Mouse (Mus musculus): Measurements from ENCODE around the gene Ttc6.

Ttc6 gene

DNA sequence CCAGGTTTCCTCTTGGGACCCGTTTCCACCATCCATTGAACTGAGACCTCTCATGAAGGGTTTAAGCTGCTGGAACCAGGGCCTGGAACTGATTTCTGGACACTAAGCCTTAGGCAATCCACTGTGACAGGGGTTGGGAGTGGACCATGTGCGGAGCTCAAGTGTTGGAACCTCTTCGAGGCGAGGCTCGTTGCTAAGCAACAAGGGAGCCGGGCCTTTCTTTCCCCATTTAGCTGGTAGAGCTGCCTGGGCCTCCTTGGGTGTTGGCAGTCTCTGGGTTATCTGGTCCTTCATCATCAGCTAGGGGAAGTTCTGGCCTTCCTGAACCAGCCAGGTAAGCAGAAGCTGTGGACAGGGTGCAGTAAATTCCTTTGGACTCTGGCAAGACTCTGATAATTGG, at the start of gene Ttc6:
Ttc6 (plus strand) TSS at position 205 of the 400 bp plus-strand sequence.
- no peak for DNase-seq (ENCODE audit: low spot score)

DNA sequence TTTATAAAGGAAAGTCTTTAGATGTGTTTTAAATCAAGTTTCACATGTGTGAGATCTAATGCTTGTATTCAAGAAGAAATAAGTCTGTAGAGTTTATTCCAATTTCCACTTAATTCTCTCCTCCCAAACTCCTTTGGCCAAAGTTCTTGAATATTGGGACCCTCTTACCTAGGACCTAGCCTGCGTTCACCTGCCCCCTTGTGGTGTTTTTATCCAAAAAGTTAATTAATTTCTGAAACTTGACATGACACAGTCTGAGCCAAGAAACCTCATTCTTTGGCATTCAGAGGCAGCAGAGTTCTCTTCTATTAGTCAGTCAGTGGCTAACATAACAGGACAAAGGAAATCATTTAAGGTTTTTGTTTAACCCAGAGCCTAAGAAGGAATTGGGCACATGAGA, 49.4 kb upstream of the Ttc6 start:
- no peak for DNase-seq (ENCODE audit: low spot score)

DNA sequence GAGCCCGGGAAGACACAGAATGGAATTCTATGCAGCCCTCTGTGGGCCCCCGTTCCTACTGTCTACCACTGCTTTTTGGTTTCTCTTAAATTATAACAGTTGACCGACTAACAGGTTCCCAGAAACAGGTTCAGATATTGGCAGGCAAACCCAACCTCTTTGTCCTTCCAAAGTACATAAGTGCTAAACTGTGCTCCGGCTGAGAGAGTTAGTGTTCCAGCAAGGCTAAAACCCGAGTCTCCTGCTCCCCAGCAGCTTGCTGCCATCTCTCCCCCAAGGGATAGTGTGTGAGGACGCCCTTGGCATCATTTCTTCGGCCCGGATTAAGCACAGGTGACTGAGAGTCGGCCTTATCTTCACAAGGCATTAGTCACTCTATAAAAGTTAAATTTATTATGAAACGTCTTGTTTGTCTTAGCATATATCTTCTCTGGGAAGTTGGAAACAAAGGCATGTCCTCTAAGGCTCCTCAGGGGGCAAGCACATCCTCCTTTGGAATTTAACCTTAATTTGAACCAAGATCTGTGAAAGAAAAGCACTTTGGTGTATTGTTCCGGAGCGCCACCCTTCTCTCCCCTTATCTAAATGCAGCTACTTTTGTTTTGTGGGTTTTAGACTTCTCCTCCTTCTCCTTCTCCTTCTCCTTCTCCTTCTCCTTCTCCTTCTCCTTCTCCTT, 48.1 kb upstream of the Ttc6 start:
- DNase-seq (ENCODE audit: low spot score) = no peak

DNA sequence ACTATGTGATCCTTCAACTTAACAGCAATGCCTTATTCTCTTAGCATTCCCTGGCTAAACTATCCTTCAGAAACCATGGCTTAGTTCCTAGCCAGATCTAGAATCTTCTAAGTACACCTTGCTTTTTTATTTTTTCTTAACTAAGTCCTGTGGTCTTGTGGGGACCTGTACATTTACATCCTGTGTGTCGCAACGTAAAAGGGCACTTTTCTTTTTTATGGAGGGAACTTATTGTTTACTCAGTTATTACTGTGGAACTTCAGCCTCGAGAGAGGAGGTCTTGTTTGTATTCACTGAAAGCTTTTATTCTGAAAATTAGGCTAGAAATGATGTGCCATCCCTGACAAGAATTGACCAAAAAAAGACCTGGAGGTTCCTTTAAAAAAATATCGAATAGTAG, 35.6 kb upstream of the Ttc6 start:
- no peak for DNase-seq (ENCODE audit: low spot score)

DNA sequence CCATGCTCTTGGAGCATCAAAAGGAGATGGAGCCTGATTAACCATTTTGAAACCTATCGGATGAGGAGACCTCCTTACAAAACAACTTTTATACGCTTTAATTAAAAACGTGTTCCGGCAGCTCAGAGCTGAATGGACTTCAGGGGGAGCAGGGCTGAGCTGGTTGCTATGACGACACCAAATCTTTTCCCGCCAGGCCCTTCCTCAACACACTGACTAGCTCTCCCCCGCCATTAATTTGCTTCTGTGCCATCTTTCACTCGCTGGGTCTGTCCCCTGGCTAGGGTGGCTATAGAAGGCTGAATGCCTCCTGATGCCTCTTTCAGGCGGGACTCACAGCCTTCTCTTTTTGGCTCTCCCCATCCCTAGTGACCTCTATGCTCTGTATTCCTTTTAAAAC, 33.4 kb upstream of the Ttc6 start:
- DNase-seq (ENCODE audit: low spot score) = no peak

DNA sequence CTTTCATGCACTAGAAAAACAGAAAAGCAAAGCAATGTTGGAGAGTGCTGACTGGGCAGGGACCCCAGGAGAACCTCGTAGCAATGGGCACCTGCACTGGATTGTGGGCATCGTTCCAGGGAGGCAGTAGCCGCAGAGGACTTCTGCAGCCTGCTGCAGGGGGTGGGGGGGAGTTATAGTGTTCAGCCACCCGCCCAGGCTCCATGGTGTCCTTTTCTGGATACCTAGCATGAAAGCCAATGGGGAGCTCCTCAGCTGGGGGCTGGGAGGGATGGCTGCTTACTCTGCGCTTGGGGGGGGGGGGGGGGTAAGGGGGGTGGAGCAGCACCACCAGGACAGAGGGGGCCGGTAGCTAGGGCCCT, 29.4 kb upstream of the Ttc6 start:
- no peak for DNase-seq (ENCODE audit: low spot score)

DNA sequence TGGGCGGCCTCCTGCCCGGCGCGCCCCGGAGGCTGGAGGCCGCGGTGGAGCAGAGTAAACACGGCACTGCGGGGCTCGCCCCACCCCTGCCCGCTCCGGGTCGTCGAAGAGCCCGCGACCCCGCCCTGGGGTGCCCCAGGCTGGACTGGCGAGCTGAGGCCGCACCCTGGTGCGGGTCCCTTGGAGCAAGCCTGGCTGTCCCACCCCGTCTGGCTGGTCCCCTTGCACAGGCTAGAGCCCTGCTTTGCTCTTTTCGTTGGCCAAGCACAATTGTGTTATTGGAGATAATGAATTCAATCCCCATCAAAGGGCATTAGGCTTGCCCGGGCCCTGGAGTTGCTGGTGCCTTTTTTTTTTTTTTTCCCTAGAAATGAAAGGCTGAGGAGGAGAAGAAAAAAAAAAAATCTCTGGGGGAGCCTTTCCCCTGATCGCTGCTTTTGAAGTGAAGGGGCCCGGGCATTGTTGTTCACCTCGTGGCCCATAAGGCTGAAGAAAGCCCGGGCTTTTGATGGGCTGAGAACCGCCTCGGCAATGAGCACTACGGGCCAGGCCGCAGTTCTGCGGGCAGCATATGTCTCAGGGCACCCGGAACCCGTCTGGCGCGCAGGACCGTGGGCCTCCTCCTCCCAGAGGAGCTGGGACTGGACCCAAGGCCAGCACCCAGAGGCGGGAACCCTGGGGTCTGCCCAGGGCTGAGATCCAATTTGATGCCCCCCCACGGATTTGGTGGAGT, 28.9 kb upstream of the Ttc6 start:
- DNase-seq (ENCODE audit: low spot score) = no peak

DNA sequence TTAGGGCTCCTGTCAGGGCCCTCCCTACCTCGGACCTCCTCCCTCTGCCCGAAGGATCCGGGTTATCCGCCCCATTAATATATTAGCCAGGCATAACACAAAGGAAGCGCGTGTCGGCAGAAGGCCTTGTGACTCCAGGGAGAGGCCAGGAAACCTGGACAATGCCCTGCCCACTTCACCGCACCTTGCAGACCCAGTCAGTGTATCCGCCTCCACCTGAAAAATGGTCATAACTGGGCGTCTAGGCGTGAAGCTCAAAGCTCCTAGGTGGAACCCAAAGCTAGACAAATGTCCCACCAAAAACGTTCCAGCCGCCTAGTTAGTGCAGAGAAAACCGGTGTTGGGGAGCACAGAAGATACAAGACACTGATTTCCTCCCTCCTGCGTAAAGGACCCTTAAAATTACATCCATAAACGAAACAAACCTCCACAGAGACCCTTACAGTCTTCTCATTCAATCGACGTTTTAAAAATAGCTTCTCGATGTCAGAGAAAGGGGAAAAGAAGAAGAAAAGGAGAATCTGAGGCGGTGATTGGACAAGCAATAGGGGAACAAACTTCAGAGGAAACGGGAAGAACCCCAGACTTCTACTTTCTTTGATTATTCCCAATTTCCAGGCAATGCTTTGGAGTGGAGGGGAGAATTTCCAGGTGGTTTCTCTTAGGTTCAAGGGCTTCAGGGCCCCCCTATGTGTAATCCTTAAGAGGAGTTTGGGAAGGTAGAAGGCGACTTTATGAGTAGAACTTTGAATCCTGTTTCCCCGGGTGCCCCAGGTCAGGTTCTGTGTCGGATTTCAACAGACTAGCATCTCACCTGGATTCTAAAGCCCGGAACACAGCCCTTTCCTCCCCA, 27.6 kb upstream of the Ttc6 start:
- DNase-seq (ENCODE audit: low spot score) = no peak

DNA sequence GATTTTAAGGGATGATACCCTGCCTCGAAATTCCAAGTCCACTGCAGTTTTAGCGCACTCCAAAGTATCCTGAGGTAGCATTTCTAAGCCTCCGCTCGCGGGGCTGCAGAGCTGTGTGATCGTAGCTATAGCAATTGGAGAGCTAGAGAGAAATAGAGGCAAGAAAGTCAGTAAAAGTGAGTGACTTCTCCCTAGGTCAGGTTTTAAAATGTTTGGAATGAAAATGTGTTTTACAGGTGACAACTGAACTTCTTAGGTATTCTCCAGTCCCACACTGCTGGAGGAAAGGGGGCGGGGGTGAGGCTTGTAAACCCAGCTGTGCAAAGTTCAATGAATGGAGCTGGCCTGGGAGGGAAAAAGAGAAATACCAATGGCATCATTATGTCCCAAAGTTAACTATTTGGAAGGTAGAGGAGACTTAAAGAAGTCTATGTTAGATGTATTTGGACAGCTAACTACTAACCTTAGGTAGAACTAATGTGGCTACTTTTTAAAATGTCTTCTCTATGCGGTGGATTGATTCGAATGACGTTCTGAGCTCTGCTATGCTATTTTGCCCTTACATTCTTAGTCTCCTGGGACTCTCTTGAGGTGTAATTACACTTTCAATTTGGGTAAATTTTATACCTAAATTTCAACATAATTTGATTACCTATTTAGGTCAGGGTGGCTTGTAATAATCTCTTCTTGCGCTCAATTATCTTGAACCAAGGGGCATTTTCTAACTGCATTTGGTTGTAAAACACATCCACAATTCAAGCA, 26.8 kb upstream of the Ttc6 start:
- DNase-seq (ENCODE audit: low spot score) = no peak

DNA sequence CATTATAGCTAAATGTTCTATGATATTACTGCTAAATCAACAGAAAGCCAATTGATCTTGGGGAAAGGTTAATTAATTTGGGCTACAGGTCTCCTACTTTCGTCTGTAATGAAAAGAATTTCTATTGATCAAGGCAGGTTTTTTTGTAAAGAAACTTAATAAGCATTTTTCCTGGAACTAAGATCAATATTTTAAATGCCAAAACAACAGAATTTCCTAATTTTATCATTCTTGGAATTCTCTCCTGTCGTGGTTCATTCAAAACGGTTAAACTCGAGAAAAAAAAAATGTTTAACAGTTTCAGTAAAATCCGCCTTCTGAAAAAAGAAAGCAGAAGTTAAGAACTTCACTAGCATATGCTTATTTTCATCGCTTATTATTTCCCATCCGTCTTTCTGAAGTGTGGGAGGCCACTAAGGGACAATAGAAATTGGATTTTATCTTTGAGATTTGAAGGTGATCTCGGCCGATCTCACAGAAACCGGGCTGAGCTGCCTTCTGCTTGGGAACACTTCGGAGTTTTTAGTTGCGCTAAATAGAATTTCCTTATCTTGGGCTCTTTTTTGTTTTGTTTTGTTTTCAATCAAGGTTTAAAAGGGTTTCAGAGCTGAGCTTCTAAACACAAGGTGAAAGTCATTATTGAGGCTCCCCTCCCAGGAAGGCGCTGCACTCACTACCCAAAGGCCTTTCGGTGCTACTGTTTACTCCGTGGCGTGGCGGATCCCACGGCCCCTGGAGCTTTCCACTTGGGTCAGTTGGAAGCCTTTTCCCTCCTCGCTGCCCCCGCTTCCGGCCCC, 25.9 kb upstream of the Ttc6 start:
- DNase-seq (ENCODE audit: low spot score) = no peak

DNA sequence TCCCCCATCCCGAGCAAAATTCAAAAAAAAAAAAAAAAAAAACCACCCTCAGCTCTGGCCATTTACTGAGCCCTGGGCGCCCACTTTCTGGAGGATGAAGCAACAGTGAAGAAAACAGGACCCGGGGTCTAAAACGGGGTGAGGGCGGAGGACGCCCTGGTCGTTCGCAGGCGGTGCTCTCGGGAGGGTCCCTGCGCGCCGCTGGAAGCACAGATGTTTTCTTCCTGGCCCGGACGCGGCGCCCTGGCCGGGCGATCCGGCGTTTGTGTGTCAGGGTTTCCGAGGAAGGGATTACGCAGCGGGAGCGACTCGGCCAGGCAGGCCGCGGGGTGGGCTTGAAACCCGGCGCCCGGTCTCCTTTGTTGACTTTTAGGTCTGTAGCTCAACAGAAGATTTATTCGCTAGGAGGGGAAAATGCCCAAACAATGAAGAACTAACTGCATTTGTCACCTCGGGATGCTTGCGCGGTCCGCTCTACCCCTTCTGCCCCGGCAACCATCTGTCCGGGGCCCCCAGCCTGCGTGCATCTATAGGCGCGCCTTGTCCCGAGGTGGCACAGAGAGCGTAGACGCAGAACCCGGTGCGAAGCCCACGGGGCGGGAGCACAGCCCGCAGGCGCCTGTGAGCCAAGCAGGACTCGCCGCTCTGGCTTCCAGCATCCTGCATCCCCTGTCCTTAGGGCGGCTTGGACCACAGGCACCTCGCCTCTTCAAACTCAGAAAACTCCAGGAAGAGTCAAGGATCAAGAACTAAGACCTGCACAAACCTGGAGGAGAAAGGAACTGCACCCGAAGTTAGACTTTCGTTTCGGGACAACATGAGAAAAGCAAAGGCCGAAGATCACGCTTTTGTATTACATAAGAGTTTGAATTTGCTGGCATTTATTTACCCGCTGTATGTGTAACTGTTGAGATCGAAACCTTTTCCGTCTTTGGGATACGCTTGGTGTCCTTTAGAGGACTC, 25.0 kb upstream of the Ttc6 start:
- DNase-seq (ENCODE audit: low spot score) = no peak

DNA sequence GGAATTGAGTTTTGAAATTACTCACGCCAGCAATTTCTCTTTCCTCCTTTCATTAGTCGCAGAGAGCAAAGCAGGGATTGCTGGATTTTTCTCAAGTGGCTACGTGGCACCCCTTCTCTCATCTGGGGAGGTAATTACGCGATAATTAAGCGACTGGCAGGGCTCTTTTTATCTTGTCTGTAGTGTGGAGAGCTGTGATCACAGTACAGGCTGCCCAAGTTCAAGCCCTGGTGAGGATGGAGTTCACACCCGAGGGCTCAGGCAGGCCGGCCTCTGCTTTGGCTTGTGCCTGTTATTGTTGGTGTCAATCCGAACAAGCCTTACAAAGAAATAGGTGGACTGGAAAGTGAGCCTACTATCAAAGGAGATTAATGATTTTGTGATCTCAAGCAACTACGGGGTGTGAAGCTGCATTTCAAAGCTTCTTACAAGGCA, 24.3 kb upstream of the Ttc6 start:
- no peak for DNase-seq (ENCODE audit: low spot score)

DNA sequence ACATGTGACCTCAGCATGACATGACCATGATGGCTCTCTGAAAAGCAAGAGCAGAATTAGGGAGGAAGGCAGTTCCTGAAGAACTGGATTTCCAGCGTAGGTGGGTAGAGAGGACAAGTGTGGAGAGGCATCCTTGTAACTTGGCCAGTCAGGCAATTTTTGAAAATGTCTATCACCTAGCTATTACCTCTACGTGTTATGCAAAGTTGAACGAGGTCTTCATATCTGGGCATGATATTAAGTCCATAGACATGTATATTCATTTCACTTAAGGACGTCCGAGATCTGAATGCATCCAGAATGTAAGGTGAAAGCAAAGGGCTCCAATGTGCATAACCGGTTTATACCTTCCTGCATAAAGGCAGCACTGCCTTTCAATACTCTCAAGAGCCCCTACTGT, 22.8 kb upstream of the Ttc6 start:
- no peak for DNase-seq (ENCODE audit: low spot score)

DNA sequence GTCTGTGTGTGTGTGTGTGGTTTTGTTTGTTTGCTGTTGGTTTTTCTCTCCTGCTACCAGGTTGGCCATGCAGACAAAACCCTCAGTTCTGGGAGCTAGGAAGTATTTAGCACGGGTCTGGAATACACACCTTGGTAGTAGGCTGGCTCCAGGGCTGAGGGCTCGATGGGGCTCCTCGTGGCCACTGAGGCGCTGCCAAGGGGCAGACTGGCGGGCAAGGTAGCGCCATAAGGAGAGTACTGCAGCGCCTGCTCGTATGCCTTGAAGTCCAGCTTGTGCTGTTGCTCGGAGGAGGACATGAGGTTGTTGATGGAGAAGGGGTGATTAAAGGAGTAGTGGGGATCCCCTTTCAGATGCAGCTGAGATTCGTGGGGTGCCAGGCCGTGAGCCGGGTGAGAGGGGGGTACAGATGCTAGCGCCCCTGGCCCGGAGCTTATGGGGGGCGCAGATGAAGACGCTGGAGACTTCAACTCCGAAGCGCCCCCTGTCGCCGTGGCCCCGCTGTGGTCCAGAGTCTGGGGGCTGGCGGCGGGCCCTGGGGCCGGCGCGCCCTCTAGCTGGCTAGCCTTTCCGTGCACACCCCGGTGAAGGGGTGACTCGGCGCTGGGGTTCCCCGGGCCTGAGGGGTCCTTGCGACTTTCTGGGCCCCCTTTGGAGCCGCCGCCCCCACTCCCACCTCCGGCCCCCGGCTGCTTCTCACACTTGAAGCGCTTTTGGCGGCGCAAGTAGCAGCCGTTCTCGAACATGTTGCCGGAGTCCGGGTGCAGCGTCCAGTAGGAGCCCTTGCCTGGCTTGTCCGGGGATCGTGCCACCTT, 21.8 kb upstream of the Ttc6 start:
- no peak for DNase-seq (ENCODE audit: low spot score)

DNA sequence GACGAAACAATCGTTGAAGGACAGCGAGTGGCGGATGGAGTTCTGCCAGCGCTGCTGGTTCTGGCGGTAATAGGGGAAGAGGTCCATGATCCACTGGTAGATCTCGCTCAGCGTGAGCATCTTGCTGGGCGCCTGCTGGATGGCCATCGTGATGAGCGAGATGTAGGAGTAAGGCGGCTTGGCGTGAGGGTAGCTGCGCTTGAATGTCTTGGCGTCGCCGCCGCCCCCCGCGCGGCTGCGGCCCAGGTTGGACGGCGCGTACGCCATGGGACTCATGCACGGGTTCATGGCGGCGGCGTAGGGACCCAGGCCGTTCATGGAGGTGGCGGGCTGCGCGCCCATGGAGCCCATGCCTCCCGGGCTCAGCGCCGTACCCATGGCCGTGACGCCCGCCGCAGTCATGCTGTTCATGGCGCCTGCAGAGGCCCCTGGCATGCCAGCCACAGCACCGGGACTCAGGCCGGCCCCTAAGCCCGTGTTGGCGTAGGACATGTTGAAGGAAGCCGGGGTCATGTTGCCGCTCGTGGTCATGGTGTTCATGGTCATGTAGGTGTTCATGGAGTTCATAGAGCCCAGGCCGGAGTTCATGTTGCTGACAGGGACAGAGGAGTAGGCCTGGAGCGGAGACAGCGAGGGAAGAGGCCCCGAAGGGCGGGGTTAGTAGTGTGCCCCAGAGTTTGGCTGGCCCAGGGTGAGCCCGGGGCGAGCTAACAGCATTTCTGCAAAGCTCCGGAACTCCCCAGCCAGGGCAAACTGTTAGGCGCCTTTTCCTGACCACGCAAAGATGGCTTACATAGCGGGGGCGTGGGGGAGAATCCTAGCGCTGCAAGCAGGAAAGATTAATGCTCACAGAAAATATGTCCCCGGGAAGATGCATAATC, 20.9 kb upstream of the Ttc6 start:
- DNase-seq (ENCODE audit: low spot score) = no peak

DNA sequence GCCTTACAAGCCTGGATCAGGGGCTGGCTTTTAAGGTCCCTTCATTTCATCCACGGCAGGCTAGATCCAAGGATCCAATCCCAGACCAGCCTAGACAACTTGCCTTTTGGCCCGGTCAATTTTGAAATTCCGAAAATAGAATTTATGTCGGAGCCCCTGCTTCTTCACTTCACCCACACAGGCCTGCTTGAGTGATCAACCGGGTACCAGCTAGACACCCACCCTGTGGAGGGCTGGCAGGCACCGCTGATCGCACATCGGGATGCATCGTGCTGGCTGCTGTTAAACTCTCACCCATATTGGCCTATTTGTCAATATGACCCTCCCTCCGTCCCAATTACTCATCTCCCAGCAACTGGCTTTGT, 20.3 kb upstream of the Ttc6 start:
- DNase-seq (ENCODE audit: low spot score) = no peak

DNA sequence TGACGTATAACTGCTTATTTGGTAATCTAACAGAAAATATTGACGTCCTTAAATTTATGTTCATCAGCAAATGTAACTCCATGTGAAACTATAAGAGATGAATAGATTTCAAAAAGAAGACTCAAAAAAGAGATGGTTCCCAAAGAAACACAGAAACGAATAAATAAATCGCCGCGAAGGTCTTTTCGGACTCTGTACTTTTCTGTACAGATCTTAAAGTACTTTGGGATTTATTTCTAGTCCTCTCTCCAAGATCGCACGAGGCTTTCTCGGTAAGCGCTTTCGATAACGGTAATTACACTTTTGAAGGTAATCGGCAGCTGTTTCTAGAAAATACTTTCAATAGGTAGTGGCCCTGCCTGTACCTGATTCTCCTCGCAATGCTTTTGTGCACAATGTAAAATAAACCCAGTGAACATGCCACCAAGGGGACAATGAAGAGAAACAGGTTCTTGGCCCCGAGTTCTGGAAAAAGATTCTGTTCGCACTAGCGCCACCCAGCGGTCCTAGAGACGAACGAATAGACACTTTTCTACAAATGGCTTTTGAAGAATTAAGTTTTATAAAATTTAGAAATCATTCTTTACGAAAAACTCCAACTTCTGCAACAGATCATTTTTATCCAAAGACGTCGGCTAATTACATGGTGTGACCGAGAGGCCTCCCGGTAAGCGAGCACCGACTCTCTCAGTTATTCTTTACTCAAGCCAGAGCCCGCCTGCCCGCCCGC, 19.1 kb upstream of the Ttc6 start:
- no peak for DNase-seq (ENCODE audit: low spot score)
